Mouse (Mus musculus) intestine, embryonic 14.5 days (tissue): Measurements from ENCODE around the gene Adam17. TPM values are rescaled to one million over a fixed set of nuclear protein-coding genes. Genes with fewer than 3 reads are reported as not detected.

Experiments used
- ATAC-seq: fragments of 200-750 bp; cut with Nextera tagmentation; replicated peaks from 2 replicates; pipeline ENCODE4 v1.8.0; 2017; ENCODE audit warnings: low read depth, moderate number of reproducible peaks, moderate TSS enrichment, moderate library complexity; ENCODE audit not compliant: low FRiP score, low TSS enrichment
- DNase-seq: peaks from one replicate; pipeline ENCODE4 v3.0.0-alpha.2; 2018; ENCODE audit warnings: low spot score
- H3K27ac ChIP-seq: fragments of 300-500 bp; sonication (generic); 2 replicates; pipeline ENCODE4 v1.5.1; 2014; ENCODE audit warnings: low read depth, mild to moderate bottlenecking, control low read depth
- H3K27me3 ChIP-seq: fragments of 300-500 bp; sonication (generic); replicated peaks from 2 replicates; pipeline ENCODE4 v1.6.1; 2014; ENCODE audit warnings: low read length, control low read depth; ENCODE audit not compliant: control insufficient read depth, insufficient read depth
- H3K36me3 ChIP-seq: fragments of 300-500 bp; sonication (generic); 2 replicates; pipeline ENCODE4 v1.6.1; 2014; ENCODE audit warnings: low read length, control low read depth; ENCODE audit not compliant: control insufficient read depth, insufficient read depth
- H3K4me1 ChIP-seq: fragments of 300-500 bp; sonication (generic); replicated peaks from 2 replicates; pipeline ENCODE4 v1.6.1; 2014; ENCODE audit warnings: low read length, control low read depth, mixed read lengths; ENCODE audit not compliant: control insufficient read depth, insufficient read depth
- H3K4me2 ChIP-seq: fragments of 300-500 bp; sonication (generic); 2 replicates; pipeline ENCODE4 v1.6.1; 2014; ENCODE audit warnings: low read length
- H3K4me3 ChIP-seq: fragments of 300-500 bp; sonication (generic); 2 replicates; pipeline ENCODE4 v1.5.1; 2014; ENCODE audit warnings: low read depth, low read length, control low read depth, mixed read lengths
- H3K9ac ChIP-seq: fragments of 300-500 bp; sonication (generic); 2 replicates; pipeline ENCODE4 v1.6.1; 2014; ENCODE audit warnings: mild to moderate bottlenecking, low read length
- H3K9me3 ChIP-seq: fragments of 300-500 bp; sonication (generic); 2 replicates; pipeline ENCODE4 v1.6.1; 2016; ENCODE audit warnings: low read length, control low read depth; ENCODE audit not compliant: control insufficient read depth
- WGBS: fragments of 180-500 bp; shearing (Covaris S2); extraction: QIAGEN DNeasy Blood & Tissue Kit; methylation state at CpG from one replicate; pipeline ENCODE4 v1.1.7; 2014; 5-methylcytosine and 5-hydroxymethylcytosine counted together
- polyA plus RNA-seq: library from polyadenylated mRNA; unstranded; fragments of >200 nt; fragmentation: Nextera tagmentation; extraction: Ambion mirVana; gene quantifications from 2 replicates; pipeline ENCODE4 v1.2.1, GENCODE M21; 2014

Adam17 gene
- polyA plus RNA-seq, 1 experiment from 2014 or later, result 33.3 TPM

GRCm38 (mm10) chr12:21306721-21307120 is 66.7 kb downstream of the Adam17 start:
- H3K36me3 ChIP-seq, result peaks cover 98% of the 10 kb centered on the region
- H3K4me3 ChIP-seq, result no peak overlapping the region
- H3K9ac ChIP-seq, result no peak overlapping the region
- H3K27ac ChIP-seq, result no peak overlapping the region
- WGBS, result 73% methylated on average over 4 of the region's 4 CpGs
- DNase-seq (no peak), ATAC-seq (no peak)
- no peaks in the 10 kb centered on the region for H3K9me3 ChIP-seq
- H3K4me1 ChIP-seq, result no peaks in the 10 kb centered on the region
- no peaks in the 10 kb centered on the region for H3K27me3 ChIP-seq
- no peak overlapping the region for H3K4me2 ChIP-seq

DNA sequence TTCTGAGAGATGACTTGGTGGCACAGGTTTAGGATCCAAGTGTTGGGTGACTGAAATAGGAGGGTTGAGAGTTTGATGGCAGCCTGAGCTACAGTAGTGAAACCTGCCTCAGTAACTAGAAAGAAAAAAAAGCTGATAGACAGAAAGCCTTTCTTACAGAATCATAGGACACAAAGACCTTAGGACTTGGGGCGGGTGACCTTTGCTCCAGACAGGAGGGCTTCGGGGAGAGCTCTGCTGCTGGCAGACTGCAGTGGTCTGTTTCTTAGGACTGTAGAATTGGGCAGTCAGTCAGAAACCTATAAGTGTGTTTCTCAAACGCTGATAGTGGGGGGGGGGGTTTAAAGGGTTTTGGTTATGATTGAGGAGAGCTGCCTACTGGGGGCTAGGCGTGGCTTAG is 67.7 kb downstream of the Adam17 start:
- WGBS, result 93% methylated on average over 4 of the region's 4 CpGs
- Histone ChIP-seq H3K4me2 (no peak overlapping the region), H3K27me3 (no peaks in the 10 kb centered on the region), H3K36me3 (peaks cover 97% of the 10 kb centered on the region), H3K4me1 (no peaks in the 10 kb centered on the region), H3K9ac (no peak overlapping the region), H3K9me3 (no peaks in the 10 kb centered on the region), H3K27ac (no peak overlapping the region), H3K4me3 (no peak overlapping the region)
- no peak for ATAC-seq
- DNase-seq, result no peak

DNA sequence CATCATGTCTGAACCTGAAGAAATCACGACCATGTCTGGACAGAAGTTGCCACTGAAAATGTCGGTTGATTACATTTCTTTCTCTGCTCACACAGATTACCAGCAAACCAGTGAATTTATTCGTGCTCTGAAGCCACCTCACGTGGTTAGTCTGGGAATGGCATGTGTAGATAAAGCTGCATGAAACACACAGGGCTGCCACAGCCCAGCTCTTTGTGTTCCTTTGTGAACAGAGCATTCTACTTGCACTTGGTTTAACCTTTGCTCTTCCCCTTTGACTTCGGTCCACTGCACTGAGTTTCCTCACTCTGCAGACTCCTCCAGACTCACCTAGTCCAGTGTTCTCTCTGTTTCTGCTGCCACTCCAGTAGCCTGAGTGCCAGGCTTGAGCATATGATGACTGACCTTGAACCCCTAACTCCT is 71.1 kb downstream of the Adam17 start:
- Histone ChIP-seq H3K4me1 (no peaks in the 10 kb centered on the region), H3K4me3 (no peak overlapping the region), H3K27me3 (no peaks in the 10 kb centered on the region), H3K27ac (no peak overlapping the region), H3K9ac (no peak overlapping the region), H3K36me3 (peaks cover 93% of the 10 kb centered on the region), H3K4me2 (no peak overlapping the region), H3K9me3 (no peaks in the 10 kb centered on the region)
- WGBS, result 41% methylated on average over 5 of the region's 5 CpGs
- DNase-seq (no peak), ATAC-seq (no peak)

GRCm38 (mm10) chr12:21301932-21302331 is 71.5 kb downstream of the Adam17 start:
- no peak for DNase-seq
- no peak overlapping the region for H3K27ac ChIP-seq
- no peak for ATAC-seq

GRCm38 (mm10) chr12:21301324-21301723 is 72.1 kb downstream of the Adam17 start:
- H3K9ac ChIP-seq, result no peak overlapping the region
- H3K9me3 ChIP-seq, result no peaks in the 10 kb centered on the region
- no peak overlapping the region for H3K27ac ChIP-seq
- H3K4me2 ChIP-seq, result no peak overlapping the region
- no peak for DNase-seq
- H3K4me1 ChIP-seq, result no peaks in the 10 kb centered on the region
- no peak overlapping the region for H3K4me3 ChIP-seq
- ATAC-seq, result no peak
- H3K36me3 ChIP-seq, result peaks cover 93% of the 10 kb centered on the region
- H3K27me3 ChIP-seq, result no peaks in the 10 kb centered on the region
- 78% methylated on average over 7 of the region's 7 CpGs for WGBS

More at GRCm38 (mm10) chr12:21301932-21302331, 71.5 kb downstream of the Adam17 start:
- Histone ChIP-seq H3K4me2 (no peak overlapping the region), H3K4me1 (no peaks in the 10 kb centered on the region), H3K9me3 (no peaks in the 10 kb centered on the region), H3K9ac (no peak overlapping the region), H3K36me3 (peaks cover 93% of the 10 kb centered on the region), H3K4me3 (no peak overlapping the region), H3K27me3 (no peaks in the 10 kb centered on the region)
- WGBS, result 36% methylated on average over 8 of the region's 8 CpGs

DNA sequence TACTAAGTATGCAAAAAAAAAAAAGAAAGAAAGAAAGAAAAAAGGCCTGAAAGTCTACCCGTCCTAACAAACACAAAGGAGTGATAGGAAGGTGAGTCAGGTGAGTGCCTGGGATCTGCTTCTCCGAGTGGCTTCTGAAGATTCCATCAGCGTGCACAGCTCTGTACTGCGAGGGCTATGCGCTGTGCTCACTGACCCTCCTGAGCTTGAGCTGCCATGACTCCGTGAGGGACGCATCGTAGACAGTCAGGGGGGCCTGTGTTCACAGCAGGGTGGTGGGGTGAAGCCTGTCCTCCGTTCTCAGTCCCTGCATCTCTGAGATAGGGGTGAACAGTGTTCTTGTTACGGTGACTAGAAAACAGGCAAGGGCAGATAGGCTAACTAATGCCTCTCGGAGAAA is 74.6 kb downstream of the Adam17 start:
- no peak overlapping the region for H3K27ac ChIP-seq
- no peaks in the 10 kb centered on the region for H3K4me1 ChIP-seq
- H3K4me2 ChIP-seq, result no peak overlapping the region
- DNase-seq (no peak), ATAC-seq (no peak)
- H3K9me3 ChIP-seq, result no peaks in the 10 kb centered on the region
- H3K4me3 ChIP-seq, result no peak overlapping the region
- 97% methylated on average over 11 of the region's 11 CpGs for WGBS
- H3K9ac ChIP-seq, result no peak overlapping the region
- H3K36me3 ChIP-seq, result peaks cover 94% of the 10 kb centered on the region
- H3K27me3 ChIP-seq, result no peaks in the 10 kb centered on the region

DNA sequence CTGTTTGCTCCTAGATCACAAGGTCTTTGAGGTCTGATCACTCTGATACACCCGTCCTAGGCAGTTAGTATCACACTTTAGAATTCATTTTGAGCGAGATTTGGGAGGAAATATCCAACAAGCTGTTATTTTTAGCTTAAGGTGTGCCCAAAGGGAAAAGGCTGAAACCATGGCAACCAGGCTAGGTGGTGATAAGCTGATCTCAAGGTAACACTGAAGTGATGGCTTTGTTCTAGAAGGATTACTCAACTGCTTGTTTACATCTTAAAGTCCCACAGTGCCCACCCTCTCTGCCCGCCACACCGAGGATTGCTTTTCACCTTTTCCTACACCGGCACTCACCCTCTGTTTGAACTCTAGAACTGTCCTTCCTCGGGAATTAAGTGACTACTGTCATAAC is 83.8 kb downstream of the Adam17 start:
- no peak for DNase-seq
- H3K27me3 ChIP-seq, result no peaks in the 10 kb centered on the region
- no peaks in the 10 kb centered on the region for H3K9me3 ChIP-seq
- ATAC-seq, result no peak
- H3K9ac ChIP-seq, result no peak overlapping the region
- no peak overlapping the region for H3K27ac ChIP-seq
- H3K4me2 ChIP-seq, result no peak overlapping the region
- H3K4me3 ChIP-seq, result no peak overlapping the region
- H3K36me3 ChIP-seq, result peaks cover 49% of the 10 kb centered on the region
- peaks cover 12% of the 10 kb centered on the region for H3K4me1 ChIP-seq
- 64% methylated on average over 6 of the region's 6 CpGs for WGBS

- Histone ChIP-seq H3K9ac (no peak overlapping the region), H3K27ac (no peak overlapping the region), H3K4me3 (no peak overlapping the region), H3K27me3 (no peaks in the 10 kb centered on the region), H3K9me3 (no peaks in the 10 kb centered on the region), H3K4me2 (no peak overlapping the region), H3K36me3 (peaks cover 42% of the 10 kb centered on the region), H3K4me1 (peaks cover 12% of the 10 kb centered on the region)
- ATAC-seq, result no peak
- WGBS, result 89% methylated on average over 3 of the region's 3 CpGs
- no peak for DNase-seq
These were observed 84.6 kb downstream of the Adam17 start for GRCm38 (mm10) chr12:21288716-21289395.
